Mouse (Mus musculus): ENCODE measurements around the gene Acot12.

Acot12 gene

GRCm38 (mm10) chr13:91741280-91742047, at the start of gene Acot12:
TSS of gene Acot12 (plus strand) at chr13:91741512.
- peak; percentile 34 for DNase-seq (ENCODE audit: low read depth, low spot score)

- no peak for DNase-seq (ENCODE audit: low read depth, low spot score)
These were observed 47.7 kb upstream of the Acot12 start for GRCm38 (mm10) chr13:91693615-91694014.

DNA sequence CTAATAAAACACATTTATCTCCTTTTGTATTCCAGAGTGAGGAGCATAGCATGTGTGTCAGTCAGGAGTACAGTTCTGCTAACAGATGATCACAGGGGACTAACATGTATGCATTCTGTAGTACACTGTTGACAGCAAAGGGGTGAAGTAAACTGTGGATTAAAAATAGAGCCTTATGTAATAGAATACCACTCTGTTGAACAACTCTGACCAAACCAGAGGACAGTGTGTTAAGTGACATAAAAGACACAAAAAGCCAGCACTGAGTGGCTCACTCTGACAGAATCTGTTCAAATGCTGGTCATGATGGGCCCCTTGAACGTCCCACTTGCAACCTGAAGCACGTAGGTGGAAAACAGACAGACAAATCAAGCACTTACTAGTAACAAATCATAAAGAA, 45.9 kb upstream of the Acot12 start:
- no peak for DNase-seq (ENCODE audit: low read depth, low spot score)

- no peak for DNase-seq (ENCODE audit: low read depth, low spot score)
These were observed 45.1 kb upstream of the Acot12 start for GRCm38 (mm10) chr13:91696109-91696645.

DNA sequence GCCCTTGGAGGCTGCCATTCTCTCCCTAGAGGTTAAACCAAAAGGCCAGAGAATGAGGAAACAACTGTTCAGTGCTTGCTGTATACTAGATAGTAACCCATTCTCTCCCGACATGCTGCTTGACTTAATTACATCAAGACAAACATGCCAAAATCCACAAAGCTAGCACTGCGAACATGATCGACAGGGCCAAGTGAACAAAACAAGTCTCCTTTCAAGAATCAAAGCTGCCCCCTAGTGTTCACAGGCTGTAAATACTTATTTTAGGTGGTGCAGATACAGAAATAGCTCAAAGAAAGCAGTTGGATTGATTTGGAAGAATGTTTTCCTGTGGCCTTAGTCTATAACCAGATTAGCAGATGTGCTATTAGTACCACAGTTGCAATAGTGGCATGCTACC, 44.3 kb upstream of the Acot12 start:
- DNase-seq (ENCODE audit: low read depth, low spot score) = no peak

DNA sequence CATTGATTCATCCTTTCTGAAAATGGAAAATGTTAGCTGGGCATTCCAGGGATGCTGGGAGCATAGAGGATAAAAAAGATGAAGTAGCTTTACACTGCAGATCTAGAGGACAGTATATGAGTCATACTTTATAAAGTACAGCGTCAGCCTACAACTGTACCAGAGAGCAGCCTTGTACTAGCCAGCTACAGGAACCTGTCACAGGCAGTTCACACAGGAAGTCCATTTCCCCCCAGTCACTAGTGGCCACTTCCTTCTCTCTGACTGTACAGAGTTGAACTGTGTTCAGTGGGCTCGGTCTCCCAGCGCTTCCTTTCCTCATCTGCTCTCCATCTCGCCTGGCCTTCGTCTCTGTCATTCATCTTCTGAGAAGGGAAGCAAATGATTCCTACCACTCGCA, 39.0 kb upstream of the Acot12 start:
- DNase-seq (ENCODE audit: low read depth, low spot score) = no peak

GRCm38 (mm10) chr13:91719487-91719886, 21.8 kb upstream of the Acot12 start:
- no peak for DNase-seq (ENCODE audit: low read depth, low spot score)

- no peak for DNase-seq (ENCODE audit: low read depth, low spot score)
These were observed 18.1 kb upstream of the Acot12 start for GRCm38 (mm10) chr13:91723108-91723735.

GRCm38 (mm10) chr13:91723736-91724119, 17.6 kb upstream of the Acot12 start:
- DNase-seq (ENCODE audit: low read depth, low spot score) = no peak

- no peak for DNase-seq (ENCODE audit: low read depth, low spot score)
These were observed 17.1 kb upstream of the Acot12 start for GRCm38 (mm10) chr13:91724211-91724610.

DNA sequence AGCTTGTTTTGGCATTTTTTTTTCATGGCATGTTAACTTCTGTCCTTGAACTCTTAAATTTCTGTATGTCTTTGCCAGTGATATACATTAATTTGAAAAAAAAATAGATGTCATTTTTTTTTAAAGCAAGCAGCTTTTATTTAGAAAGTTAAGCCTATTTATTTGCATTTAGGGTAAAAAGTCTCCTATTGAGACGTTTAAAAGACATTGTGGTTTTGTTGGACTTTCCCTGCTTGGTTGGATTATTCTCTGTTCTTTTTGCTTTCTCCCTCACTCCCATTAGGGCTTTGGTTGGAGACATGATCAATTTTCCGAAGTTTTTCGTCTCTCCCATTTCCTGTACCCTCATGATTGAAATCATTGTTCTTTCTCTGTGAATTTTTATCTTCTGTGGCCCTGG, 16.2 kb upstream of the Acot12 start:
- DNase-seq (ENCODE audit: low read depth, low spot score) = no peak

GRCm38 (mm10) chr13:91727899-91728298, 13.4 kb upstream of the Acot12 start:
- no peak for DNase-seq (ENCODE audit: low read depth, low spot score)

DNA sequence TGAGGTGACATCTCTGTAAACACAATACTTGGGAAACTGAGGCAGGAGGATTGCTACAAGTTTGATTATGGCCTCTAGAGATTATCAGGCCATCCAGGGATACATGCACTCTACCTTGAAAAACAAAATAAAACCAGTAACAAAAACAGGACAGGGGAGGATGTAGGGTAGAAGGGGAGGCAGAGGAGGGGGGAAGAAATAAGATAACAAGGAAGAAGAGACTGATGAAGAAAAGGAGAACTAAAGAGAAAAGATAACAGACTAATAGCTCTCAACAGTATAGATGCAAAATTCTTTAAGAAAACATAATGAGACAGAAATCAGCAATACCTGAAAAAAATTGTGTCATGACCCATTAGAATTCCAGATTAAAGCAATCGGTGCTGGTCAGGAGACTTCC, 4.1 kb upstream of the Acot12 start:
- DNase-seq (ENCODE audit: low read depth, low spot score) = no peak

DNA sequence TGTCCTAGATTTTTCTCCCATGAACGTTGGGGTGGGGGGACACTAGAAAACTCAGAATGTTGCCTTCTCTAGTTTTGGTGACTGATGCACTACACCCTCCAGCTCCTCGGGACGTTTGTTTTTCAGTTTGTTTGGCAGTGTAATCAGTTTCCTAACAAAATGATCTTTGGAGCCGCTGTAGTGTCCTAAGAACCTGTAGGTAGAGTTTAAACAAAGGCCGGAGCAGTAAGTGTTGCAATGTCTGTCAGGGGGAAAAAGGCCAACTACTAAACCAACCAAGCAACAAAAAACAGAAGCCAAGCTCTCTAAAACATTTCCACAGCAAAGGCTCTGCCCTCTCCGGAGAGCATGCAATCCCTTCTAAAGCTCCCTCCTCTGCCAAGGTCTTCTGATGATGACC, 461 bp upstream of the Acot12 start:
- DNase-seq (ENCODE audit: low read depth, low spot score) = no peak

DNA sequence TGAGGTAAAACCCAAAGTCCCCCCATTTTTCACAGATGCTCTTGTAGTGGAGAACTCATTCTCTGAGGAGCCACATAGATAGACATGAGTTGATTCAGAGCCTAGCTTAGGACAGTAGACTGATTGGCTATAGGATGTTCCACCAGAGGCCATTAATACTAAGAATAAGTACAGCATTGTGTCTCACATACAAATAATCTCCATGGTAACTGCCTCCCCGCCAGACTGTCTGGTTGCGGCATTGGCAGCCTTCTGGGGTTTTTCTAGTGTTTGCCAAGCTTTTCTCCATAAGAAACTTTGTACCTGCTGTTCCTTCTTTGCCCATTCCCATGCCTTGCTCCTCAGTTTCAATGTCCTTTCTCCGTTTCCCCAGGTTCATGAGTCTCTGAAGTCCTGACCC, 1.9 kb downstream of the Acot12 start:
- DNase-seq (ENCODE audit: low read depth, low spot score) = no peak

DNA sequence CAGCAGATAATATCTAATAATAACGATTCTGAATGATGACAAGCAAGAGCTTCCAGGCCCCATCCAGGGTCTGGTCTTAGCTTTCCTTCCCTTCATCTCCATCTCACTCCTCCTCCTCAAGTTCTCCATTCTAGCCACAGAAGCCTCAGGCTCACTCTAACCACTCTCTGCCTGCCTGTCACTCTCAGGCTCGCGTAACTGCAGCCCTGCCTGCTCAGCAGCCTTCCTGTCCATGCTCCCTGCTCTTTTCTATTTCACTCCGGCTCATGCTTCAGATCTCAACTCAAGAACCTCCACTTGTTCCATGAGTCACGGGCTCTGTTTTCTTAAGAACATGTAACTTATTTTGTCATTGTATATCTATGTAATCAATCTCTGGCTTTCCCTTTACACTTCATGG, 5.2 kb downstream of the Acot12 start:
- DNase-seq (ENCODE audit: low read depth, low spot score) = no peak

- no peak for DNase-seq (ENCODE audit: low read depth, low spot score)
These were observed 7.1 kb downstream of the Acot12 start for GRCm38 (mm10) chr13:91748401-91748800.

- no peak for DNase-seq (ENCODE audit: low read depth, low spot score)
These were observed 8.7 kb downstream of the Acot12 start for GRCm38 (mm10) chr13:91749981-91750380.

- DNase-seq (ENCODE audit: low read depth, low spot score) = no peak
These were observed 12.4 kb downstream of the Acot12 start for GRCm38 (mm10) chr13:91753724-91754123.

DNA sequence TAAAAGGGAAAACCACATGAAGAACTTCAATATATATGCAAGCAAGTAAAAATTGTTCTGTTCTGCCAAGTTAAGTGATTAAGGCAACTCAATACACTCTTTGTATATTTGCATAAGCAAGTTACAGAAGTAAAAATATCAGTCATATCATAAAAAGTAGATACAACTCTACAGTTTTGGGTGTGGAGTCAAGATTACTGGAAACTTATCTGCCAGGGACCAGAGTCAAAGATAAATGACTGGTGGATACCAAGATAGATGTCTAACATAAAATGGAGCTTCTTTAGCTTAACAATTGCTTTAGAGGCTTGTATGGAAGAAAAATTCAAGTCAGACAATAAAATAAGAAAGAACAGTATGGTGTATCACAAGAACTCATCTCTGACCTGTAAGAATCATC, 13.4 kb downstream of the Acot12 start:
- DNase-seq (ENCODE audit: low read depth, low spot score) = no peak

- DNase-seq (ENCODE audit: low read depth, low spot score) = no peak
These were observed 14.9 kb downstream of the Acot12 start for GRCm38 (mm10) chr13:91756230-91756629.

GRCm38 (mm10) chr13:91758316-91759048, 17.2 kb downstream of the Acot12 start:
- DNase-seq (ENCODE audit: low read depth, low spot score) = no peak

Data from telencephalon, adult 2 months (tissue).